Mouse (Mus musculus) embryo, embryonic 11.5 days (tissue): ENCODE measurements at regions not wholly inside any gene's neighbourhood (a gene's known extent, or its start where the extent isn't known, plus 50 kb on each side); places are given as distances from the start of the nearest gene placed in this dataset.

Experiments used
- DNase-seq: peaks from one replicate; pipeline ENCODE4 v3.0.0-alpha.2; 2012; ENCODE audit warnings: low read depth, low spot score

DNA sequence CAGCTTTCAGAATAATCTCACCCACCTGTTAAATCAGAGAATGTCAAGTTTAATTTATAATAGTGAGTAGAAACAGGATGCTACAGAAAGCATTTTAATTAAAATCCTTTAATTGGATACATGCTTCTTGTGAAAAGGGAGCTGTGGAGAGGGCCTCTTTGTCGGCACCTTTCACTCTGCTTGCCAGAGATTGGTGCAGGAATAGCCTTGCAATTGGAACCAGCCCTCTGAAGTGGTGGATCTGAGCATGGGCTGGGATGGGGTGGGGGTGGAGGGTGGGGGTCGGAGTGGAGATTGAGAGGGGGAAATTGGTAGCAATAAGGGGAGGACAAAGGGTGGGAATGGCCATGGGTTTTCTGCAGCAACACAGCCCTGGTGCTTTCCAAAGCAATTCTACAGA lies 207.2 kb downstream of the Tbx15 start:
- no peak for DNase-seq

DNA sequence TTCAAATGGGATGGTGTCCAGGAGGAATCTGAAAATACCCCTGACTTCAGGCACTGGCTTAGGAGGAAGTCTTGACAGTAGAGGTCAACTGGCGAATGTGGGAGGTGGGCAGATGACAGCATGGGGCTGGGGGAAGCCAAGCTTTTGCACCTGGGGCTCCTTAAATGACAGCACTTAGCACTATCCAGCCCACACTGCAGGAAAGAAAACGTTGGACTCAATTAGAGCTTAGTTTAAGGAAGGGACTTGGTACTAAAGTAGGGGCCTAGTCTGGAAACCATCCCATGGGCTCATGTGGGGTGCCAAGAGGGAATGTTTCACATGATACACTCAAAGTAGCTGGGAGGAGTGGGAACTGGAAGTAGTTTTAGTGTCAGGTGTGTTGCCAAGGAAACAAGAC lies 207.6 kb downstream of the Tbx15 start:
- no peak for DNase-seq

DNA sequence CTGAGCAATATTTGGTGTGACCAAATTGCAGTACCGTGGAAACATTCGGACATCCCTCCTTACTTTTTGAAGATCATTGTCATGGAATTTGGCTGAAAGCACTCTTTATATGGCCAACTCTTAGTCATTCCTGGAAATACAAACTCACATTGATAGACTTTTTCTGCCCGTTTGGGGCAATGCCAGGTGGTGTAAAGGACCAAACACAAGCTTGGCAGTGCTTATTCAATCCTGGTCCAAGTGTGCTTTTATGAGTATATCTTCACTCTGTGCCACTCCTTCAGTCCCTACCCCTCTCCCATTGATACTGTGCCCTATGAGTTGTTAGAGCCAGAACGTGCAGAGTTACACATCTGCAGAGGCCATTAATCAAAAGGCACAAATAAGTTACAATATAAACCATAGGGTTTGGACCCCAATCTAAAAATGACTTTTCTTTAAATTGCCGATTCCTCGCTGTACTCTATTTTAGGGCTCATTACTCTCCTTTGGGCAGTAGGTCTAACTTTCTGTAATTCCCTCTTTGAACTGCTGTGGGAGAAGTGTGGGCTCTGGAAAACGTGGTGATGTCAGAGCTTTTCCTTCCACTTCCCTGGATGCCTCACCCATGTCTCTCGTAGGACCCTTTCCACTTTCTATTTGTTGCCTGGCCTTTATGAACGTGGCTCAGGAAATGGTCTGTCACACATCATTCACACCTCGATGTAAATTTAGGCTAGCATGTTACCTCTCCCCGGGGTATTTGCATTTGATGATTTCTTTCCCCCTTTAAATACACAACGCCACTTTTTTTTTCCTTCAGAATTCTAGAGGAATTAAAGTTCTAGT lies 219.1 kb downstream of the Tbx15 start:
- DNase-seq, result no peak

GRCm38 (mm10) chr3:99499980-99500379 lies 259.8 kb downstream of the Tbx15 start:
- DNase-seq, result no peak

DNA sequence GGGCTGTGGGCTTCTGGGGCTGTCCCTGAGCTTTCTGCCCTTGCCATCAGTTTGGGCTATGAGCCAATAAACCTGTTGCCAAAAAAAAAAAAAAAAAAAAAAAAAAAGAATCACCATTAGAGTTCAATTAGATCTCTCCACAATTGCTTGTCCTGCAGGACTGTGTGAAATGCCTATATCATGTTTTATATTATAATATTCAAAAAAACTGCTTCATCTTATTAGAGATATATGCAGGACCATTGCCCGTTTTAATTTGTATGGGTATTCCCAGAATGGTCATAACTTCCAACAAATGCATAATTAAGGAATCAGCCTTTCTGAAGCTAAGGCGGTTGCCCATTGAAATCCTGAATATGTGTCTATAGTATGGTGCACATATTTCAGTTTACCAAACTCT lies 264.6 kb downstream of the Tbx15 start:
- no peak for DNase-seq

- DNase-seq, result no peak
Observed at GRCm38 (mm10) chr3:99512250-99512649, 272.1 kb downstream of the Tbx15 start.

- DNase-seq, result no peak
Observed at GRCm38 (mm10) chr3:99512933-99513332, 272.8 kb downstream of the Tbx15 start.

DNA sequence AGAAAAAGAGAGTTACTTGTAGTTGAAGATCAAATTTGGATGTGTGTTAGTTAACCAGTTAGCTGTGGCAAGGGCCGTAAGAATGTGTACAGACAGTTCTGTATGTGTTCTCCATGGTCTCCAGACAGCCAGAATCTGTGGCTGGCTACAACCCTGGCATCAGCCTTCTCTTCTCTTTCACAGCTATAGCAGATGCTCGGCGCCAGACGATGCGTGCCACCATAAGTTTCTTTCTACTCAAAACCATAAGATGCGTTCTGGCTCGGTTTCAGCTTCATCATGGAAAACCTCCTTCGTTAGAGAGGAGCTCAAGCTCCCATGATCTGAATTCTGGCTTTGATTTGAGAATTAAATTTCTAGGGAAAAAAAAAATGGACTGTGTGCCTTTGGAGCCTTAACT lies 275.6 kb downstream of the Tbx15 start:
- DNase-seq, result no peak

GRCm38 (mm10) chr3:99560917-99561316 lies 320.7 kb downstream of the Tbx15 start:
- DNase-seq, result no peak

- peak; percentile 22 for DNase-seq
Observed at GRCm38 (mm10) chr3:99573335-99573976, 311.8 kb upstream of the Spag17 start.

- peak; percentile 11 for DNase-seq
Observed at GRCm38 (mm10) chr3:99573977-99574373, 311.2 kb upstream of the Spag17 start.

DNA sequence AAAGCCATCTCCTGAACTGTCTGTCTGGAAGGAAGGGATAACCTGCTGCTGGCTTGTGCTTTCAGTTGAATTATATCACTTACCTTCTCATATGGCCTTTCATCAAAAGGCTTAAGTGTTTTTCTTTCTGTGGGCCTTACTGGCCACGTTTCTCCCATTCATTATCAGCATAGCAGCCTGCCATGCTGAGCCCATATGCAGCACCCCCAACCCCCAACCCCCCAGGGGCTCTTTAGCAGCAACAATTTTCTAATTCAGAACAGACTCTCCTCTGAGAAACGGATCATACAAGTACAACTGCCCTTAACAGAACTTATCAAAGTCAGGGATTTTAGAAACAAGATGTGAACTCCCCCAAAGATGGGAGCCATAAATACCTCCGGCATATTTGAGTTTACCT lies 282.5 kb upstream of the Spag17 start:
- DNase-seq, result peak; percentile 31

DNA sequence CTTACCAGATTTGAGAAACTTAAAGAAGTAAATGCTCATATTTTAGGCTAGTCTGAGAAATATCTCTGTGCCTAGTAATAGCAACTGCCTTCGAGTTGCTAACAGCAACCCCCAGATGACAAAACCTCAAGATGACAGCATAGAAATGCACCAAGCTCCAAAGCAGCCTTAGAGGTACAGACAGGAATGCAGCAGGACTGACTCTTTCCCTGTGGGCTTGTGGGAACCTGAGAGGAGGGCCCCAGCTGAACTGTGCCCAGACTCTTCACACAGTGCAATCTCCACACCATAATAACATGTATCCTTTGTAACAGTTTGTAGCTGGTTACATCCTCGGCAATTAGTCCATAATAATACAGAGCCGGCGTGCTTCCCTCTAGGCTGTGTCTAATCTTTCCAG lies 252.9 kb upstream of the Spag17 start:
- DNase-seq, result no peak

- no peak for DNase-seq
Observed at GRCm38 (mm10) chr3:99641343-99642106, 243.7 kb upstream of the Spag17 start.

GRCm38 (mm10) chr3:99644910-99645309 lies 240.3 kb upstream of the Spag17 start:
- DNase-seq, result no peak

DNA sequence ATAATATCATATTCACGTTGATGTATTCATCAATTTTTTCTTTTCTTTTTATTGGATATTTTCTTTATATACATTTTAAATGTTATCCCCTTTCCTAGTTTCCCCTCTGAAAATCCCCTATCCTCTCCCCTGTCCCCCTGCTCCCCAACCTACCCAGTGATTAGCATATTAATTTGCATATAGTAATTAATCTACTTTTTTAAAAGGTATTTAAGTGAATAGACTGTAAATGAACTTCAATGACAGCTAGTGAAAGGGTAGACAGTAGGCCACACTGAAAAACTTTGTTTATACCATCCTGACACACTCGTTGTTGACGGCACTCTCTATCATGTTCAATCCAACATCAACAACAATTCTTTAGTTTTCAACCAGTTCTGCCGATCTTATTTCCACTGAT lies 239.9 kb upstream of the Spag17 start:
- DNase-seq, result no peak

- DNase-seq, result no peak
Observed at GRCm38 (mm10) chr3:99657617-99658016, 227.6 kb upstream of the Spag17 start.

- peak; percentile 62 for DNase-seq
Observed at GRCm38 (mm10) chr3:99663783-99664182, 221.4 kb upstream of the Spag17 start.

DNA sequence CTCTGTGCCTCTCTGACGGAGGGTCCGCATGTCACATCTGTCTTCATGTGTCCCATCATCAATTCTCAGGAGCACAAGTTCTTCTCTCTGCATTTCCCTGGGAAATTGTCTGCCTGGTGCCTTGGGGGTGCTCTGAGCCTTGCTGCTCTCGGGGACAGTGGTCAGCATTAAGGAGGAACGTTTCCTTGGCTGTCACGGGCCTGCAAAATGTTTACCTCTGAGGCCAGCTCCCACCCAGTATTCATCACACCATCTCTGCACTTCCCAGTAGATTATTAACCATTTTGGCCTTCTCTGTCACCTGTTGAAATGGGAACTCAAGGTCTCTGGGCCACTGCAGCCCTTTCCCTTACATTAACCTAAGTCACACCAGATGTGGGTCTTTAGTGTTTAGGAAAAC lies 219.8 kb upstream of the Spag17 start:
- no peak for DNase-seq

DNA sequence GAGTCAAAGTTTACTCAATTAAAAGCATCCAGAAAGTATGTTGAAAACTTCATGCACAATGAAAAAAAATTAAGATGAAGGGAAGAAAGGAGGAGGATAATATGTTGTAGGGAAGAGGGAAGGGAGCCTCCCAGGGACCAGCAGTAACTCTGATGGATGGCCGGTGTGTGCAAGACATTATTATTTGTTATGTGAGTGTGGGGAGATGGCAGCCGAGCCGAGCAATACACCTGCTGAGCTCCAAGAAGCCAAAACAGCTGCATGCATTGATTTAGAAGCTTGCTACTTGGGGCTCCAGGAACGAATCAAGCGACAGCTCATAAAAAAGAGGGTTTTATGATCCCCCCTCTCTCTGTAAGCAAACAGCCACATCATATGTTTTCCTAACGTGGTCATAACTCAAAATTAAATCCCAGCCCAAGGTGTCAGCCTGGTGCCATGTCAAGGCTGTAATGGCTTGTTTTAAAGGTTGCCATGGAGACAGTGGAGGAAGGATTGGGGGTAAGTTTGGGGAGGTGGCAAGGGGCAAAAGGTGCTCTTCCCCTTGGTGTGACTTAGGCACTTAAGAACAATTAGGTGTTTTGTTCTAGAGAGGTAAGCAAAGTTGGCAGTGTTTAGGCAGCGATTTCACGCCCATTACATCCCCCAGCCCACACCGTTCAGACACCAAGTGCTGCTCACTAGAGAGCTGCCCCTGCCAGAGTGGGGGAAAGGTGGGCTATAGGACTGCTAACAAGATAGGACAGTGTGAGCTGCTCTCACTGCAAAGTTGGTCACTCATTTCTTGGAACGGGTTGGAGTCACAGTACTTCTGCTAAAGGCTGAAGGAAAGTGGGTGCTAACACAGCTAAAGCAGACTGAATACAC lies 219.1 kb upstream of the Spag17 start:
- peak; percentile 55 for DNase-seq

DNA sequence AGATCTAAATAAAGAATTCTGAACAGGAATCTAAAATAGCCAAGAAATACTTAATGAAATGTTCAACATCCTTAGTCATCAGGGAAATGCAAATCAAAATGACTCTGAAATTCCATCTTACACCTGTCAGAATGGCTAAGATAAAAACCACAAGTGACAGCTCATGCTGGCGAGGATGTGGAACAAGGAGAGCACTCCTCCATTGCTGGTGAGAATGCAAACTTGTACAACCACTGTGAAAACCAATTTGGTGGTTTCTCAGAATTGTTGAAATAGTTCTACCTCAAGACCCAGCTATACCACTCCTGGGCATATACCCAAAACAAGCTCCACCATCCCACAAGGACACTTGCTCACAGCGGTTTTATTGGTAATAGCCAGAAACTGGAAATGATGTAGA lies 211.1 kb upstream of the Spag17 start:
- no peak for DNase-seq

DNA sequence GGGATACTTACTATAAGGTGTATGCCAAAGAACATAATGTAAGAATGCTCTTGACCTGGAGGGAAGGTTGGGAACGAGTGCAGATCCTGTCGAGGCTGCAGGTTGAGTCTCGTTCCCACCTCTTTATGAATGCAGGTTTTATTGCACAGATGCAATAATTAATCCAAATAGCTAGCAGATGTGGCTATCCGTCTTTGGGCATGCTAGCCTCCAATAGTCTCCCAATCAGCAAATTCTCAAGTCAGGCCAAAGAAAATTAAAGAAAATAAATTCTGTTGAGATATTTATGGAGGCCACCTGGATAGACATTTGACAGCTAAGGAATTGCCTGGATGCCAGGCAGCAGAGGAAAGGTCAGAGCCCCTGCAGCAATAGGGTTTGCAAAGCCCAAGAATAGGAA lies 175.7 kb upstream of the Spag17 start:
- DNase-seq, result no peak
